Mouse (Mus musculus) heart, postnatal 14 days (tissue): ENCODE results near the gene Rhebl1. TPM values are rescaled to one million over a fixed set of nuclear protein-coding genes. Genes with fewer than 3 reads are reported as not detected.

Experiments
- DNase-seq, 2 experiments: peaks; one replicate each; pipeline ENCODE4 v3.0.0; 2021 to 2022
- intact Hi-C: fragments of 180-260 bp; cut with DNase I; formaldehyde crosslinking; loops from one replicate; pipeline ENCODE4 v1.15.1; 2025
- total RNA-seq, 2 experiments: library from RNA; stranded (reverse); gene quantifications; 2 replicates each; pipeline ENCODE4 v1.2.3; 2021

The Rhebl1 gene
- total RNA-seq, 2 experiments from 2014 or later: 1.6 to 2.0 TPM

GRCm38 (mm10) chr15:98853161-98853937, 41.0 kb downstream of the Rhebl1 start:
- intact Hi-C loops: no loop called here
- no peak for DNase-seq

- no peak for DNase-seq
- intact Hi-C loops: no loop called here
Observed at GRCm38 (mm10) chr15:98852733-98853132, 41.6 kb downstream of the Rhebl1 start.

- intact Hi-C loops: no loop called here
- DNase-seq: no peak
Observed at GRCm38 (mm10) chr15:98852071-98852470, 42.3 kb downstream of the Rhebl1 start.

- intact Hi-C loops: no loop called here
- DNase-seq: no peak
Observed at GRCm38 (mm10) chr15:98851229-98851818, 43.0 kb downstream of the Rhebl1 start.

- intact Hi-C loops: no loop called here
- DNase-seq: no peak
Observed at GRCm38 (mm10) chr15:98850668-98851067, 43.7 kb downstream of the Rhebl1 start.

- no peak for DNase-seq
- intact Hi-C loops: no loop called here
Observed at GRCm38 (mm10) chr15:98849956-98850600, 44.3 kb downstream of the Rhebl1 start.

GRCm38 (mm10) chr15:98849165-98849564, 45.2 kb downstream of the Rhebl1 start:
- intact Hi-C loops: no loop called here
- no peak for DNase-seq

GRCm38 (mm10) chr15:98846140-98846539, 48.2 kb downstream of the Rhebl1 start:
- DNase-seq: no peak
- intact Hi-C loops: no loop called here

GRCm38 (mm10) chr15:98845149-98845548, 49.2 kb downstream of the Rhebl1 start:
- DNase-seq: no peak
- intact Hi-C loops: no loop called here

GRCm38 (mm10) chr15:98843595-98844223, 50.6 kb downstream of the Rhebl1 start:
- intact Hi-C loops: no loop called here
- no peak for DNase-seq

- intact Hi-C loops: no loop called here
- DNase-seq: no peak
Observed at GRCm38 (mm10) chr15:98839671-98840585, 54.4 kb downstream of the Rhebl1 start.

- DNase-seq: no peak
- intact Hi-C loops: no loop called here
Observed at GRCm38 (mm10) chr15:98839161-98839560, 55.2 kb downstream of the Rhebl1 start.

GRCm38 (mm10) chr15:98837743-98838103, 56.6 kb downstream of the Rhebl1 start:
- intact Hi-C loops: no loop called here
- no peak for DNase-seq

- DNase-seq: no peak
- intact Hi-C loops: no loop called here
Observed at GRCm38 (mm10) chr15:98837006-98837742, 57.2 kb downstream of the Rhebl1 start.

- DNase-seq: no peak
- intact Hi-C loops: no loop called here
Observed at GRCm38 (mm10) chr15:98835291-98835690, 59.0 kb downstream of the Rhebl1 start.

GRCm38 (mm10) chr15:98834059-98834458, 60.3 kb downstream of the Rhebl1 start:
- intact Hi-C loops: loop anchor here (5.0 kb wide), 1 partner anchor 33 kb away; no protein-coding TSS in a partner anchor
- DNase-seq: no peak

GRCm38 (mm10) chr15:98833281-98833680, 61.1 kb downstream of the Rhebl1 start:
- intact Hi-C loops: loop anchor here (5.0 kb wide), 1 partner anchor 34 kb away; no protein-coding TSS in a partner anchor

GRCm38 (mm10) chr15:98832161-98833058, 61.9 kb downstream of the Rhebl1 start:
- no peak for DNase-seq
- intact Hi-C loops: loop anchor here (5.0 kb wide), 1 partner anchor 35 kb away; no protein-coding TSS in a partner anchor

More at GRCm38 (mm10) chr15:98833281-98833680, 61.1 kb downstream of the Rhebl1 start:
- DNase-seq: no peak
